Mouse (Mus musculus): ENCODE results near the gene Ggta1.

The Ggta1 gene

DNA sequence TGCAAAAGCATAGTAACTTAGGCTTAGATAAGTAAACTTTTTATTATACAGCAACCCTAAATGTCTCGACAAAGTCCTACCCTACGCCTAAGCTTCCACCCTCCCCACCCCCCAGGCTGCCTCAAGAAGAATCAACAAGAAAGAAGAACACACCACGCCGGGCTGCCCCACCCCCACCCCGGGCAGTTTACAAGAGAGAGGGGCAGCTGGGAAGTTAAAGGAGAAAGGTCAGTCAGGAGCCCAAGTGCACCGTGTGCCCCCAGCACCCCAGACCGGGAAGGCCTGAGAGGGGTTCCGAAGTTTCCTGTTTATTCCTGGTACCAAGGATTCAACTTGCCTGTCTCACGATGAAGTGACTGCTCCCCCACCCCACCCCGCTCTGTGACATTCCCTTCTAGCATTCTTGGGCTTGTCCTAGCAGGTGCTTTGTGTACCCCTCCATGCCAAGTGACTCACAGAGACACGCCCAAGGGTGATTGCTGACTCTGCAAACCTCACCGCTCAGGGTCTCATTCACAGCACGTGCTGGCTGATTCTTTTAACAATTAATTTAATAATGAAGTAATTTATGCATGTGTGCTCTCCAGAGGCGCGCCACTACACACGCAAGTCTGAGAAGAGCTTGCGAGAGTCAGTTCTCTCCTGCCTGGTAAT is 27.6 kb upstream of the Ggta1 start:
- DNase-seq: no peak

DNA sequence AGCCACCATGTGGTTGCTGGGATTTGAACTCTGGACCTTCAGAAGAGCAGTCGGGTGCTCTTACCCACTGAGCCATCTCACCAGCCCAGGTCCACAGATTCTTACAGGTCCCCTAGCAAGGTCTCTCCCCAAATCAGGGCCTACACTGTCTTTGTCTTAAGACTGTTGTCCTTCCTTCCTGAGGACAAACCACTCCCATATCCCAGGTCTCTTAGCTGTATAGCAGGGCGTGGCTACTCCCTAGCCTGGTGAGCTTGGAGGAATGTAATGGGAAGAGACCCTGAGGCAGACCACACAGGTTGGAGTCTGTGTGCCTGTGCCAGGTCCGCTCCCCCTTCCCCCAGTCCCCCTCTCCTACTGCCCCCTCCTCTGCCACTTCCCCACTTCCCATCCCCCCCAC is 24.7 kb upstream of the Ggta1 start:
- DNase-seq: no peak

DNA sequence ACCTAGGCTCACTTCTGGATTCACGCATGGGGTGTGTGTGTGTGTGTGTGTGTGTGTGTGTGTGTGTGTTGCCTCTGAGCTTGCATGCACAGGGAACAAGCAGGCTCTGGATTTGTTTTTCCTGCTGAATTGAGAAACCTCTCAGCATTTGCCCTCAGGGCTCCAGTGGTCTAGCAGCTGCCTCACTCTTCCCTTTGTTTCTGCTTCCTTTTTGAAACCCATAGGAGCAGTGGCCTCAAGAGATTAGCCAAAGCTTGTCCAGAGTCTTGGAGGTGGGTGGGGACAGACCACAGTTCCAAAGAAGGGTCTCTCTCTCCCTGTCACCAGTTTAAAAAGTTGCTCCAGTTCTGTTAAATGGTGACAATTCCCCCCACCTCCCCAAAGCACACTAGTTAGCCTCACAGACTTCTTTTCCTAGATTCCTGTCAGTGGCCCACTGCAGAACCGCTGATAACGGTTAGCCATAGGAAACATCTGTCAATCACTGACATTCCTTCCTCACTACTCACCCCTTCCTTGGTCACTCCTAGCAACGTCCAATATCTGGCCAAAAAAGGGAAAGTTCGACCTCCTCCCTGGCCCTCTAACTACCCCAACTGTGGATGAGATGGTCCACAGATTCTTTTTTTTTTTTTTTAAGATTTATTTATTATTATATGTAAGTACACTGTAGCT is 24.1 kb upstream of the Ggta1 start:
- no peak for DNase-seq

DNA sequence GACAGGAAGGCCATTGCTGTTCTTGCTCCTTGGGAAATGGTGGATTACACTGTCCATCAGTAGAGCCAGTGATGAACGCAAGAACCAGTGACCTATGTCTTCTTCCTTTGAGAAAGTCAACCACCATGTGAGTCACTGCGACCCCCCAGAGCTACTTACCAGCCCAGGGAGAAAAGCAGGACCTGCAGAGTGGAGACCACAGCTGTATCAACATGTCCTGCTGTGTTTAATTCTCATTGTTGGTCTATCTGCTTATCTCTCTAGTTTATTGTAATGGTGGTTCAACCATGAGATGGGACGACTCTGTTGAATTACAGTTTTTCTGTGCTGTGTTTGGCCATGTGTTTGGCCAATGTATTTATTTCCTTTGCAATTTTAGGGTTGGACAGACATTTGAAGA is 21.1 kb upstream of the Ggta1 start:
- DNase-seq: no peak

DNA sequence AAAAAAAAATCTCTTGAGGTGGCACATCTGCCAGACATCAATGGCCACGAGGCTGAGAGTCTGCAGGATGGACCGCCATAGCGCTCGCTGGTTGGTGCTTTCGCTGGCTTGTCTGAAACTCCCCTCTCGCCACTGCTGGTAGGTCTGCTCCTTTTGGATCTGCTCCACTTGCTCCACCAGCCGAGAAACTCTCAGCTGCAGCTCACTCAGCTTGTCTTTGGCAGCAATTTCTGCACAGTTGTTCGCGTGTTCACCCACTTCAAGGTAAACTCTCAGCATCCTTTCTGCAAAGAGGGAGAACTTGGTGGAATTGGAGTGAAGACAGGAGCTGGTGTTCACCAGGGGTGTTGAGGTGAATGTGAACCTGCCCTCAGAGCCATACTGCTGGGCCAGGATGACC is 20.4 kb upstream of the Ggta1 start:
- DNase-seq: no peak

DNA sequence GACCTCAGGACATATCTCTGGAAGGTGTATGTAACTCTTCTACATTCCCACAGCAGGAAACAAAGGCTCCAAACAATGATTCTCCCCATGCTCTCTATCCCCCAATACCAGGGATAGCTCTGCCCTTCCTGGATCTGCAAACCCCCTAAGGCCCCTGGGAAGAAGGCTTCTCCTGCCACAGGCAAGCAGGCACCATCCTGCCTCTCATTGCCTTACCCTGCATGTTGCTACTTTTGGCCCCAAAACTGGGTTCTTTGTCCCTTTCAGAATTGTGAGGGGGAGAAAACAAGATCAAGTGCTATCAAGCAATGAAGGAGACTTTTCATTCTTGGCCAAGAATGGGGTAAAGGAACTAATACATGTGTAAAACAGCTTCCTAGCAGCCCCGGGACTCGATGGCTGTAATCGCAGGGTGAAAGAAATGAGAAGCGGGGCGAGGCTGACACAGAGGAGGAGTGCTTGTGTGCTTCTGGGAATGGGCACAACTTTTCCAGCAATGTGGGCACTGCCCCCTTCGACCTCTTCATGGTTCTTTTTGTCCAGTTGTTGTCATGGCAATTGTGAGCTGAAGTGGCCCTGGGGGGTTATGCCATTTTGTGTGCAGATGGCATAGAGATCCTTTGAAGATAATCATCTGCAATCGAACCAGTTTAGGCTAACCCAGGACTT is 18.4 kb upstream of the Ggta1 start:
- DNase-seq: no peak

DNA sequence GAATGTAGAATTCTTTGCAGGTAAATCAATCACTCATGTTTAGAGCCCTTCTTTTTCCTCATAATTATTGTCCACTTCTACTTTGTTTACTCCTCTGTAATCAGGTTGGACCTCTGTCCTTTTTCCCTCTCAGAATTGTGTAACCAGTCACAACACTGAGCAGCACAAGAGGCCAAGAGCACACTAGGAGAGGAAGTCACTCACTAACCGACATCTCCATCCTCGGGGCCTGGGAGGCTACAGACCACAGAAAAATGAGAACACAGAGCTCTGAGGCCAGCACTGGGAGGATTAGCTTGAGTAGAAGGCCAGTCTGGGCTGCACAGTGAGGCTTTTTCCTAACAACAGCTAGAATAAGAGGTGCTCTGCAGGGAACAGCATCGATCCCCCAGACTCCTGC is 17.0 kb upstream of the Ggta1 start:
- no peak for DNase-seq

DNA sequence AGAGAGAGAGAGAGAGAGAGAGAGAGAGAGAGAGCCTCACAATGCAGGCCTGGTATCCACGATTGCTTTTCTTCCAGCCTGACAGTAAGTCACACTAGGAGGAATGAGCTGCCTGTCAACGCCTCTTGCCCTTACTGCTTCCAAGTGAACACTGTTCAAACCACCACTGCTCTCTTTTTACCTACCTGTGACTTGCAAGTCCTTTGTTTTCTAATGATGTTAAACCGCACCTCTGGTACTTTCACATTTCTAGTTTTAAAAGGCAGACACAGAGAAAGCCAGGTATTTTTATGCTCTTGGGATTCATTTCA is 15.7 kb upstream of the Ggta1 start:
- no peak for DNase-seq

DNA sequence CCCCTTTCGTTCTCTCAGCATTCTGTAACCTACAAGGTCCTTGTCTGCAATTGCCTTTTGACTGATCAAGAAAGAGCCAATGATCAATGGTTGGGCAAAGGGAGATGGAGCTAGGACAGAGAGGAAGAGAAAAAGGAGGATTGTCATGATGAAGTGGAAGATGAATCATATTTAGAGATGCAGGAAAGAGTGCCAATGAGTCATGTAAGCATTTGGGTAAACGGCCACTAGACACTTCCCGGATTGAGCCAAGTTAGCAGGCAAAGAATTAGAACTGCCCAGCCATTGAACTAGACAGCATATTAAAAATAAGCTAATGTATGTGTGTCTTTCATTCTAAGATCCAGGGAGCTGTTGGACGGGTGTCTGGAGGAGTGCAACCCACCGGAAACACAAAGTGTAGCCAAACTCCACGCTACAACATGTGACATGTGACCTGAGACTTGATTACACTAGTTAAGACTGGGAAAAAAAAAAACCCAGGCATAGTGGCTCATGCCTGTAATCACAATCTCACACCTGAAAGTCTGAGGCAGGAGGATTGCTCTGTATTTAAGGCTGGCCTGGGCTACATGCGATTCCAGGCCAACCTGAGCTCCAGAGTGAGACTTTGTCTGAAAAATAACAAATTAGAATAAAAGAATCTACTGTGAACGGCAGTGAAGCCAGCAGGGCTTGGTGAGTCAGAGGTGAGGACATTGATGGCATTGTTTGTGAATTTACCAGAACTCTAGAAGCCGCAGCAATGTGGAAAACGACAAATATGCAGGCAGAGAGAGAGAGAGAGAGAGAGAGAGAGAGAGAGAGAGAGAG is 15.2 kb upstream of the Ggta1 start:
- DNase-seq: no peak

DNA sequence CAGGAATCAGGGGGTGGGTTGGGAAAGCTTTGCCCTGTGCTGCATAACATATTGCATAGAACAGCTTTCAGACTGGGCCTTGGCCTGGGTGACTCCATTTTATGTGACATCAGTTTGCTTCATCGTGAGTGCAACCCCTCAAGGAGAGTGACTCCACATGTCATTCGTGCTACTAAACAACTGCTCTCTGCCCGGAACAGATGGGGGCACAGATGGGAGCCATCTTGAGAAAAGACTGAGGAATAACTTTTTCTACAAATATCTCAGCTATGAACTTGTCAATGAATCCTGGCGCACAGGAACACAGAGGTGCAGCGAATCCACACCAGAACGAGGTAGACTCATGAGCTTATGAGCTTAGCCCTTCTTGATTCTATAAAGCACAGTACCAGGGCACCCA is 14.3 kb upstream of the Ggta1 start:
- DNase-seq: no peak

DNA sequence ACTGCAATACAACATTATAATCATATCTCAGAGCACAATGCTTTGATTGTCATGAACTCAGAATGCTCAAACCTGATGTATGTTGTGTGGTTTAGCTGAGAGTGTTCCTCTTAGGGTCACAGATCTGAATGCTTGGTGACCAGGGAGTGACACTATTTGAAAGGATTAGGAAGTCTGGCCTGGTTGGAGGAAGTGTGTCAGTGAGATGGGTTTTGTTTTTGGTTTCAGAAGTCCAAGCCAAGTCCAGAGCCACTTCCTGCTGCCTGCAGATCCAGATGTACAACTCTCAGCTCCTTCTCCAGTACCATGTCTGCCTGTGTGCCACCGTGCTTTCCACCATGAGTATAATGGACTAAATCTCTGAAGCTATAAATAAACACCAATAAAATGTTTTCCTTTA is 11.9 kb upstream of the Ggta1 start:
- no peak for DNase-seq

DNA sequence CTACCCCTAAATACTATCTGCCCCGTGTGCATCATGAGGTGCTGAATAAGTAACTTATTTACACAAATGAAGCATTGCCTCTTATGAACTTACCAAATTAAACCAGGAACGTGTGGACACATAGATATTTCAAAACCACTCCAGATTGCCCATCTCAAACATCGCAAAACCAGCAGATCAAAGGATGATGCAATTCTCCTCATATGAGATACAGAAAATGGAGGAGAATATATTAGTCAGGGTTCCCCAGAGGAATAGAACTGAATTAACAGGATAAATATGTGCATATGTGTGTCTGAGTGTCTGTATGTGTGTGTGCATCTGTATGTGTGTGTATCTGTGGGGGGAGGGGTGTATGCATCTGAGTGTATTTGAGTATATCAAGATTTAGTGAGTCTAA is 6.2 kb upstream of the Ggta1 start:
- DNase-seq: no peak

DNA sequence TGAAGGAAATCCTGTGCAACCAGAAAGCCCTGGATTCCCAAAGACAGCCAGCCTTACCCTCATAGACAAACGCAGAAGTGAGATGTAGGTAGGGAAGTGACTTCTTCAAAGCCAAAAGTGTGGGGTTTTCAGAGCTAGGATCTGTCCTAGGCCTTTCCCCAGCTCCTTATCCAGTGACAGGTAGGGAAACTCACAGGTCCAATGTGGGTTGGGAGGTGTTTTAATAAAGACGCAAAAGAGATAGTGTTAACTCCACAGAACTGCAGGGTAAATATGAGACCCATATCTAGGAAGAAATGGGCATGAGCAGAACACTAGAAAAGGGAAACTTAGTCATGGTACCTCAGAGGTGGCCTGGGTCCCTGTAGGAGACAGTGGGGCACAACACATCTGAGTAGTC is 5.2 kb upstream of the Ggta1 start:
- no peak for DNase-seq

DNA sequence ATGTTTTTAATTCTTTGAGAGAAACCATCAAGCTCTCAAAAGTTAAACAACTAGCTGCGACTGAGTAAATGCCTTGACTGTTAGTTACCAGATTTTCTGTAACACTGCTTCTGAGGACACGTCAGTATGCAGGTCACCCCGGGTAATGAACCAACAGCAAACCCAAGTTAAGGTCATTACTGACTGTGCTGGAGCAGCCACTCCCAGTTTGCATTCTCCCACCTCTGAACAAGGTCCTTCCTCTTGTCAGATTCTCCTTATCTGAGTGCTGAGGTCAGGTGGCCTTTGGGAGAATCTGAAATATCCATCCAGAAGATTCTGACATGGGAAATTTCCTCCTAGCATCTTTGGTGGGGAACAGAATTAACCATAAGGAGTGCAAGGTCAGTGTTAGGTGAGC is 4.8 kb upstream of the Ggta1 start:
- DNase-seq: no peak

DNA sequence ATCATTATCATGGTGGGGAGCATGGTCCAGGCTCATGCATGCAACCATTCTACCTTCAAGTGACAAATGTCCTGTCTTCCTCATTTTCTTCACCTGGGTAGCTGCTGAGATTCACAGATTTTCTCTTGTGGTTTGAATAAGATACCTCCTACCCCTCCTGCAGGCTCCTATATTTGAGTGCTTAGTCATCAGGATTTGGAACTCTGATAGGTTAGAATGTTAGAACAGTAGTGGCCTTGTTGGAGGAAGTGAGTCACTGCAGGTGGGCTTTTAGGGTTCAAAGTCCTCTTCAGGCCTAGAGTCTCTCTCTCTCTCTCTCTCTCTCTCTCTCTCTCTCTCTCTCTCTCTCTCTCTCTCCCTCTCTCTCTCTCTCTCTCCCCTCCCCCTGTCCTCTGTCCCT is 2.6 kb upstream of the Ggta1 start:
- no peak for DNase-seq

DNA sequence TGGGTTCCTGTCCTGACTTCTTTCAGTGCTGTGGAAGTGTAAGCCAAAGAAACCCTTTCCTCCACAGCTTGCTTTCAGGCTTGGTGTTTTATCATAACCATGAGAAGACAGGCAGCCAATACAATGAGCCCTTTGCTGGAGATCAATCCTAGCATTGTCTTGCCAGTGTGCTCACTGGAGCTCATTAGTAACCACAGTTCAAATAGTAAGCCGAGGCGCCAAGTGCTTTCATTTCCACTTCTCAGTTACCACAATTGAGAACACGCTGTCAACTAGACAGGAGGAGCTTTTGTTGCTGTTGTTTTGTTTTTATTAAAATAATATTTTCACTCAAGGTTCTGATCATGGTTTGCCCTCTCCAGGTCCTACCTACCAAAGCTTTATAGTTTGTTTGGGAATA is 1.5 kb upstream of the Ggta1 start:
- no peak for DNase-seq

DNA sequence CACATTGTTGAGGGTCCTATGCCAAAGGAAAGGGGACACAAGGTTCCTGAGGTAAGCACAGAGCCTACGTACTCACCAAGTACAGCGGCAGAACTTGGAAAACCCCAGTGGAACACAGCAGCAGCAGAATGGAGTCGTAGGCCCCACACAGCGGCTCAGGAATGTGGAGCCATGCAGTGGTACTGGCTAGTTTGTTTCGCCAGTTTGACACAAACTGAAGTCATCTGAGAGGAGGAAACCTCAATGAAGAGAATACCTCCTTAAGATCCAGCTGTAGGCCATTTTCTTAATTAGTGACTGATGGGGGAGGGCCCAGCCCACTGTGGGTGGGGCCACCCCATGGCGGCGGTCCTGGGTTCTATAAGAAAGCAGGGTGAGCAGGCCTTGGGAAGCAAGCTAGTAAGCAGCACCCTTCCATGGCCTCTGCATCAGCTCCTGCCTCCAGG is 1.1 kb upstream of the Ggta1 start:
- no peak for DNase-seq

DNA sequence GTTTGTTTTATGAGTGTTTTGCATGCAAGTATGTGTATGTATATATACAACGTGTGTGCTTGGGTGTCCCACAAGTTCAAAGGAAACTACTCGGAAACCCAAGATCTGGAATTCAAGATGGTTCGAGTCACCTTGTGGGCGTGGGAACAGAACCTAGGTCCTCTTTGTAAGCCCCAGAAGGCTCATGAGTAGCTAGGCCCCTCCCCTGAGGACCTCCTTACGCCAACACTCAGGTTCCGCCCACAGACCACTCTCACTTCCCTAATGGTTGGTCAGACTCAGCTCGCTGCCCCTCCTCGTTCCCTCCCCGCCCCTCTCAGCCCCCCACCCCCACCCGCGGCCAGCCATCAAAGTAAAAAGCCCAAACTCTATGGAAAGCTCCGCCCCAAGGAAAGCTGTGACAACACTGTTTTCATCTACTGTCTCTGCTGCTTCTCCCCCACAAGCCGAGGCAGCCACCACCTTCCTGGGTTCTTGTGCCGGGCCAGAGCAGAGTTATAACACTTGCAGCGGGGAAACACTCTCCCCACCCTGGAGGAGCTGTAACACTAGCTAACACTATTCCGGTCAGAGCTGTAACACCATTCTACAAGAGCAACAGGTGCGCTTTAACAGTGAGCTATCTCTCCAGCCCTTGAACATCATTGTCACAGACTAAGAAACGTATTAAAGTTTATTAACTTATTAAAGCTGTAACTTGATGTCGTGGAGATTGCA is 499 bp upstream of the Ggta1 start:
- DNase-seq: peak; percentile 26

DNA sequence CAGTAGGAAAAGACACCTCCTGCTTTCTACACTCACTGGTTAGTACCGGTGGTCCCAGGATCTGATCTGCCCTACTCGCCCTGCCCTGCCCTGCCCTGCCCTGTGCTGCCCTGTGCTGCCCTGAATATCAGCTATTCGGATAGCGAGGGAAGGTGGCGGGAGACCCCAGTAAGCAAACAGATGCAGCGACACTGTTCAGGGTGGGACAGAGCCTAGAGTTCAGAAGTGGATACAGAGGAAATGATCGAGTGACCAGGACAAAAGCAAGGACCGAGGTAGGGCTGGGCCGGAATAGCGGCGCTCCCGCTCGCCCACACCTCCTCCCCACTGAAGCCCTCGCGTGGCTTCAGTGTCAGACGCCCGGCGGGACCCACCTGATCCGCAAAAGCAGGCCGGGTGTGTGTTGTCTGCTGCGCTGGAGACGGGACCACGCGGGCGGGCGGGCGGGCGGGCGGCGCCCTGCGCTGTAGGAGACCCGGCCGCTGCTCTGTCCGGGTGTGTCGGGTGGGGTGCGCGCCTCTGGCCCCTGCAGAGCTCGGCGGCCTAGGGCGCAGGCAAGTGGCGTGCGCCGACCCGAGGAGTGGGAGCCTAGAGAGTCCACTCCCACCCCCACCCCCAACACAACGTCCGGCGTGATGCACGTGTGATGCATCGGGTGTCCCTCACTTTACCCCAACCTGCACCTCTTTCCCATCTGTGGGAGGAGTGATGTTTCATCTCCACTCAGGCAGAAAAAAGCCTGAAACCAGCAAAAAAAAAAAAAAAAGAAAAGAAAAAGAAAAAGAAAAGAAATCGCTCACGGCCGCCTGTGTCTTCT is 852 bp downstream of the Ggta1 start:
- DNase-seq: no peak

DNA sequence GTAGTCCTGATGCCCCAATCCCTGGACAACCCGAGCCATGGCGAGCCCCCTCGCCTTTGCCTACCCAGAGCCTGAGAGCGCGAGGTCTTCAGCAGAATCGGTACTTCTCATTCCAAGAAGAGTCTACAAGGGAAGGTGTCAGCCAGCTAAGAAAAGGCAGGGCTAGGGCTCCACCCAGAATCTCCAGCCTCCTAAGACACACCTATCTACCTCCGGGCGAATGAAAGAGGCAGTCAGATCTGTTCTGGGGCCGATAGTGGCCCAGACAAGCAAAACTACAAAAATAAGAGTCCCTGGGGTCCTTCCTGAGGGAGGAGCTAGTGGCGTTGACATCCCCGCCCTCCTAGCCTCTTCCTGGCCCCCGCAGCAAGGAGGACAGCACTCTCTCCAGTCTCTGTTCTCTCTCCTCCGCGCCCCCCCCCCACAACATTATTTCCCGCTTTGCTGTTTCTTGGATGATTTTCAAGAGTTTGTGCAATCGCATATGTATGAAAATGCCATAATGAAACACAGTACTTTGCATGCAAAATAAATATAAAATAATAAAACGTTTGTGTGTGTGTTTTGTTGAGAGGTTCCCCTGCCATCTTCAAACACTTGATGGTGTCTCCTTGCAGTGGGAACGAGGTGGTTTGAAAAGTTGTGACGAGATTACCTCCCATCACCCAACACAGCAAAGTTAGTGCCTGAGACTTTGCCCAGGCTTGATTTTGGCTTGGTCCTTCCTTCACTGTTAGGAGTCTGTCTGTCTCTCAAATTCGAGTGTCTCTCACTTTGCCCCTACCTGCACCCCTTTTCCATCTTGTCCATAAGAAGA is 1.7 kb downstream of the Ggta1 start:
- no peak for DNase-seq

DNA sequence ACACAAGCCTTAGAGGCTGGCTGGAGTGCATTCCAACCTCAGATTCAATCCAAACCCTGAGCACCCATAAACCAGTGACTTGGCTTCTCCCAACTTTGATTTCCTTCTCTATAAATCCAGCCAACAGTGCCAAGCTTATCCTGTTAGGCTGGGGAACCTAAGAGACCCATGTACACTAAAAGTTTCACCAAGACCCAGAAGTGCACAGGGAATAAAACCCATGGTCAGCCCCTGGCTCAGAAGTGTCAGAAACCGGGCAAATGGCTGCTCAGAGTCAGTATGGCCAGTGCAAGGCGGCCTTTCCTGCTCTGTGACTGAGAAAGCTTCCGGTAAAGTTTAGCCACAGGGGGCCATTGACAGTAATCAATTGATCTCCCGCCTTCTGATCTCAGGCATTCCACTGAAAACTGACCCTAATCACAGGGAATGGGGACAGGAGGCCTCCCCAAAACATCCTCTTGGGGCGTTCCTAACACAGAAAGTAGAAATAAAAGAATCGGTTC is 2.6 kb downstream of the Ggta1 start:
- no peak for DNase-seq
